Mouse (Mus musculus): ENCODE data around the gene Asb15. TPM values are rescaled to one million over a fixed set of nuclear protein-coding genes. Genes with fewer than 3 reads are reported as not detected.

Asb15 gene
- total and polyA plus RNA-seq, 3 experiments: 31.0 to 69.9 (median 61.4) TPM

GRCm38 (mm10) chr6:24616746-24617145, 88.8 kb downstream of the Asb15 start:
- WGBS: 72% methylated on average over 4 of the region's 4 CpGs

DNA sequence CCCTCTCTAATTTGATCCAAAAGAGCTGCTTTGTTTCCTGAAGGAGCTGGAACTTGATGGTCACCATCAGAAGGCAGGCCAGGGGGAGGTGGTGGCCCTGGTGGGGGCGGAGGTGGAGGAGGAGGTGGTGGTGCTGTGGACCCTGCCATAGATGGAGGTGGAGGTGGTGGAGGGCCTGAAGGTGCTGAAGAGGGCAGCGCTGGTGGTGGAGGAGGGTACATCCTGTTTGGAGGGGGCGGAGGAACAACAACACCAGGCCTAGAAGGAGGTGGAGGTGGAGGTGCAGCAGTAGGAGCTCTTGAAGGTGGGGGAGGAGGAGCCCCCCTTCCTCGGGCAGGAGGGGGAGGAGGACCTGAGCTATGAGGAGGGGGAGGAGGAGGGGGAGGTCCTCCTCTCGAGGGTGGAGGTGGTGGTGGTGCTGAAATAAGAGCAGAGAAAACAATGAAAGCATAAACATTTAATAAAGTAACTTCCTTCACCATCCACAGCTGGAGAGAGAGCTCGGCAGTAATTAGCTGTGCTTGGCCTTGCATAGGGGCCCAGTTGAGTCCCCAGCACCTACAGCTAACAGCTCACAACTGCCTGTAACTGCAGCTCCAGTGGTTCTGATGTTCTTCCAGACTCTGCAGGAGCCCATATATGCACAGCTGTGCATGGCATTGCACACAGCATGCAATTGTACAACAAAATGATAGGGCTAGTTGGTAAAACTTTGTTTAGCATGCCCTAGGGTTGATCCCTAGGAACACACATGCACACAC, 91.5 kb downstream of the Asb15 start:
- peaks cover 1% of the 10 kb centered on the region; the same call in 1 of the 2 replicates for H3K4me1 ChIP-seq (ENCODE audit: control insufficient read depth, insufficient read depth, low read length)
- no peaks in the 10 kb centered on the region for H3K27me3 ChIP-seq (ENCODE audit: control insufficient read depth, insufficient read depth, low read length)
- peaks cover 14% of the 10 kb centered on the region for H3K36me3 ChIP-seq (ENCODE audit: control insufficient read depth, insufficient read depth, low read length)
- intact Hi-C loops (cut with DNase I): no loop called here
- H3K4me3 ChIP-seq: no peak overlapping the region
- no peak for DNase-seq
- no peak overlapping the region for H3K27ac ChIP-seq
- no peaks in the 10 kb centered on the region for H3K79me2 ChIP-seq (replicated peaks; ENCODE audit: control insufficient read depth, insufficient read depth, low read length)
- WGBS: 61% methylated on average over 6 of the region's 6 CpGs
- TF ChIP-seq CTCF (IDR thresholded peaks at IDR 0.05) (no peak), EP300 (IDR thresholded peaks at IDR 0.05; ENCODE audit: insufficient read depth, low read depth, low read length) (no peak), POLR2A (IDR thresholded peaks at IDR 0.05; ENCODE audit: insufficient read depth, low read depth, low read length) (no peak)
- H3K9ac ChIP-seq (ENCODE audit: low read depth, low read length): no peak overlapping the region

More at GRCm38 (mm10) chr6:24616746-24617145, 88.8 kb downstream of the Asb15 start:
- H3K9ac ChIP-seq (ENCODE audit: low read depth, low read length): no peak overlapping the region
- no peaks in the 10 kb centered on the region for H3K79me2 ChIP-seq (replicated peaks; ENCODE audit: control insufficient read depth, insufficient read depth, low read length)
- no peak for TF ChIP-seq POLR2A (IDR thresholded peaks at IDR 0.05; ENCODE audit: insufficient read depth, low read depth, low read length)
- TF ChIP-seq CTCF (IDR thresholded peaks at IDR 0.05): no peak
- TF ChIP-seq EP300 (IDR thresholded peaks at IDR 0.05; ENCODE audit: insufficient read depth, low read depth, low read length): no peak
- peaks cover 29% of the 10 kb centered on the region for H3K36me3 ChIP-seq (ENCODE audit: control insufficient read depth, insufficient read depth, low read length)
- no peaks in the 10 kb centered on the region for H3K27me3 ChIP-seq (ENCODE audit: control insufficient read depth, insufficient read depth, low read length)
- no peak for DNase-seq
- H3K27ac ChIP-seq: no peak overlapping the region
- intact Hi-C loops (cut with DNase I): no loop called here
- peaks cover 4% of the 10 kb centered on the region for H3K4me1 ChIP-seq (ENCODE audit: control insufficient read depth, insufficient read depth, low read length)
- no peak overlapping the region for H3K4me3 ChIP-seq

- H3K4me1 ChIP-seq (ENCODE audit: control insufficient read depth, insufficient read depth, low read length): peaks cover 1% of the 10 kb centered on the region; the same call in 1 of the 2 replicates
- no peak overlapping the region for H3K4me3 ChIP-seq
- TF ChIP-seq EP300 (IDR thresholded peaks at IDR 0.05; ENCODE audit: insufficient read depth, low read depth, low read length) (no peak), CTCF (IDR thresholded peaks at IDR 0.05) (no peak), POLR2A (IDR thresholded peaks at IDR 0.05; ENCODE audit: insufficient read depth, low read depth, low read length) (no peak)
- H3K36me3 ChIP-seq (ENCODE audit: control insufficient read depth, insufficient read depth, low read length): peaks cover 8% of the 10 kb centered on the region
- intact Hi-C loops (cut with DNase I): no loop called here
- H3K9ac ChIP-seq (ENCODE audit: low read depth, low read length): no peak overlapping the region
- no peak for DNase-seq
- 63% methylated on average over 2 of the region's 2 CpGs for WGBS
- no peak overlapping the region for H3K27ac ChIP-seq
- no peaks in the 10 kb centered on the region for H3K79me2 ChIP-seq (replicated peaks; ENCODE audit: control insufficient read depth, insufficient read depth, low read length)
- H3K27me3 ChIP-seq (ENCODE audit: control insufficient read depth, insufficient read depth, low read length): no peaks in the 10 kb centered on the region
These were observed 93.0 kb downstream of the Asb15 start for GRCm38 (mm10) chr6:24620936-24621335.

DNA sequence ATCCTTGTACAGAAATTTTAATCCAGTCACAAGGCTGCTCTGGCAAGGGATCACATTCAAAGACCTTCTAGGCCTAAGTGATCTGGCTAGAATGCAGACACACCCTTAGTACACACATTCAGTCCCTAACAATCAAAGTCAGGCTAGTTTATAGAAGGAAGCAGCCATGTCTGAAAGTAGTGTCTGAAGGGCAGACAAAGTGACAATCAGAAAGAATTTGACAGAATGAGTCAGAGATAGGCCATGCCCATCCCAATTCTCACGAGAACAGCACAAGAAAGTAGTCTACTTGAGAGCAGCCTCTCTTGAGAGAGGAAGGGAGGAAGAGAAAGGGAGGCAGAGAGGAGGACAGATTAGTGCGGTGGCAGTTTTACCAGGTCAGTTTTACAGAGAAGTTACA, 94.2 kb downstream of the Asb15 start:
- no peak for DNase-seq
- H3K4me1 ChIP-seq (ENCODE audit: control insufficient read depth, insufficient read depth, low read length): peaks cover 1% of the 10 kb centered on the region; the same call in 1 of the 2 replicates
- intact Hi-C loops (cut with DNase I): no loop called here
- H3K27me3 ChIP-seq (ENCODE audit: control insufficient read depth, insufficient read depth, low read length): no peaks in the 10 kb centered on the region
- no peaks in the 10 kb centered on the region for H3K79me2 ChIP-seq (replicated peaks; ENCODE audit: control insufficient read depth, insufficient read depth, low read length)
- peaks cover 6% of the 10 kb centered on the region for H3K36me3 ChIP-seq (ENCODE audit: control insufficient read depth, insufficient read depth, low read length)
- 72% methylated on average over 2 of the region's 2 CpGs for WGBS
- no peak overlapping the region for H3K4me3 ChIP-seq
- no peak for TF ChIP-seq POLR2A (IDR thresholded peaks at IDR 0.05; ENCODE audit: insufficient read depth, low read depth, low read length)
- no peak for TF ChIP-seq CTCF (IDR thresholded peaks at IDR 0.05)
- TF ChIP-seq EP300 (IDR thresholded peaks at IDR 0.05; ENCODE audit: insufficient read depth, low read depth, low read length): no peak
- no peak overlapping the region for H3K9ac ChIP-seq (ENCODE audit: low read depth, low read length)
- no peak overlapping the region for H3K27ac ChIP-seq

Other genes starting within 250 kb of the Asb15 start
- under 1 TPM; 0.47 to 0.52 TPM for gene Iqub, start 13.1 kb upstream of the Asb15 start, total RNA-seq (2021)
- 0.06 and 0.08 TPM in 2 replicates for gene Iqub, start 13.1 kb upstream of the Asb15 start, polyA plus RNA-seq (2012; rRNA removed)
- 1,000 to 10,000 TPM; 1,490 to 1,734 TPM for gene Ndufa5, start 131 bp upstream of the Asb15 start, total RNA-seq (2021)
- 66.3 and 92.6 TPM in 2 replicates for gene Ndufa5, start 131 bp upstream of the Asb15 start, polyA plus RNA-seq (2012; rRNA removed)
- gene Lmod2, start 69.6 kb downstream of the Asb15 start, total RNA-seq (2021): 100 to 1,000 TPM; 691 to 757 TPM
- gene Lmod2, start 69.6 kb downstream of the Asb15 start, polyA plus RNA-seq (2012; rRNA removed): 191 and 268 TPM in 2 replicates
- gene Wasl, start 136.9 kb downstream of the Asb15 start, total RNA-seq (2021): 10 to 100 TPM; 27.8 to 28.3 TPM
- 11.5 and 13.9 TPM in 2 replicates for gene Wasl, start 136.9 kb downstream of the Asb15 start, polyA plus RNA-seq (2012; rRNA removed)
- gene Hyal6, start 205.1 kb downstream of the Asb15 start, total RNA-seq (2021): not detected
- not detected in 2 replicates for gene Hyal6, start 205.1 kb downstream of the Asb15 start, polyA plus RNA-seq (2012; rRNA removed)
- not detected for gene Hyal4, start 220.2 kb downstream of the Asb15 start, total RNA-seq (2021)
- gene Hyal4, start 220.2 kb downstream of the Asb15 start, polyA plus RNA-seq (2012; rRNA removed): not detected in 2 replicates